Mouse (Mus musculus): ENCODE data around the gene Casp6.

DNA sequence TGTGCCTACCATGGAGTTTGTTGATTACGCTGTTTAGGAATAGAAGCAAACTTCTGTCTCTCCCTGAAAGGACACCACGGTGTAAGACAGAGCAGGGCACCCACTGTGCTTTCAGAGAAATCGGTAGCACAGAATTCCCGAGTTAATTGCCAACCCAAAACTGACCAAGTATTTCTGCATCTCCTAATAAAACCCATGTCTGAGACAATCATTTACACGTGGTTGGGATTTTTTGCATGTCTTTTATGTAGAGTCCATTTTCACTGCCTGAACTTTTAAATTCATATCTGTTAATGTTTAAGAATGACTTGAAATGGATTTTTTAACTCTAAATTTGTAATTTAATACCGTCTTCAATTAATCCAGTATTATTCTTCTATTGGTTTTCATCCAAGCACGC lies 22.4 kb downstream of the Casp6 start:
- no peak for TF ChIP-seq EP300 (IDR thresholded peaks at IDR 0.05; ENCODE audit: insufficient read depth, low read depth, low read length)
- TF ChIP-seq CTCF (IDR thresholded peaks at IDR 0.05), result no peak

Data from heart, adult 2 months (tissue).